ENCODE assay signal across 18 mouse cellular contexts in genomic region chr1:160606425-160606824, GRCm38 (mm10).
"Had no signal": no experiment of that assay in that cellular context is flagged by ENCODE, and none has a peak within 500 bp of the region (broad histone marks: within the 10 kb centered on the region; RNA-seq: fewer than 3 reads in every experiment).

No protein-coding gene starts in this region.

- H3K9ac ChIP-seq: limb, embryonic 12.5 days; limb, embryonic 15.5 days; liver, embryonic 12.5 days; liver, embryonic 15.5 days; midbrain, embryonic 12.5 days; neural tube, embryonic 12.5 days; stomach, embryonic 15.5 days had no signal

- H3K27ac ChIP-seq: limb, embryonic 12.5 days; limb, embryonic 15.5 days; liver, embryonic 12.5 days; liver, embryonic 15.5 days; midbrain, embryonic 12.5 days; neural tube, embryonic 12.5 days; stomach, embryonic 15.5 days had no signal

- H3K4me2 ChIP-seq: limb, embryonic 12.5 days; limb, embryonic 15.5 days; liver, embryonic 12.5 days; liver, embryonic 15.5 days; midbrain, embryonic 12.5 days; neural tube, embryonic 12.5 days; stomach, embryonic 15.5 days had no signal

- H3K36me3 ChIP-seq: limb, embryonic 12.5 days; limb, embryonic 15.5 days; liver, embryonic 12.5 days; liver, embryonic 15.5 days; midbrain, embryonic 12.5 days; neural tube, embryonic 12.5 days; stomach, embryonic 15.5 days had no signal

- H3K4me3 ChIP-seq: limb, embryonic 12.5 days; limb, embryonic 15.5 days; liver, embryonic 12.5 days; liver, embryonic 15.5 days; midbrain, embryonic 12.5 days; neural tube, embryonic 12.5 days; stomach, embryonic 15.5 days had no signal

- H3K9me3 ChIP-seq: limb, embryonic 12.5 days; limb, embryonic 15.5 days; liver, embryonic 12.5 days; liver, embryonic 15.5 days; midbrain, embryonic 12.5 days; neural tube, embryonic 12.5 days; stomach, embryonic 15.5 days had no signal

- ATAC-seq: liver, embryonic 12.5 days had no signal

- DNase-seq: kidney, adult 18-20 months; kidney, adult 9 months; kidney, postnatal 14 days; kidney, postnatal 4 days; left cerebral cortex, postnatal 4 days; lung, adult 2 months; lung, postnatal 14 days; lung, postnatal 4 days; right cerebral cortex, postnatal 25 days; spleen, adult 18-20 months; thymus, postnatal 25 days had no signal

- H3K4me1 ChIP-seq: limb, embryonic 15.5 days; liver, embryonic 12.5 days; liver, embryonic 15.5 days; midbrain, embryonic 12.5 days; neural tube, embryonic 12.5 days; stomach, embryonic 15.5 days had no signal

- H3K27me3 ChIP-seq: limb, embryonic 12.5 days; limb, embryonic 15.5 days; liver, embryonic 12.5 days; liver, embryonic 15.5 days; midbrain, embryonic 12.5 days; neural tube, embryonic 12.5 days; stomach, embryonic 15.5 days had no signal
